Mouse (Mus musculus) CD4-positive helper T cell, adult 2 months (primary cell): ENCODE measurements at regions not wholly inside any gene's neighbourhood (a gene's known extent, or its start where the extent isn't known, plus 50 kb on each side); places are given as distances from the start of the nearest gene placed in this dataset.

Experiments used
- DNase-seq: peaks from one replicate; pipeline ENCODE4 v3.0.0-alpha.2; 2012; ENCODE audit warnings: low read depth, missing footprints, low spot score

GRCm38 (mm10) chr10:95124476-95124875, 179.8 kb upstream of the Plxnc1 start:
- DNase-seq: no peak

DNA sequence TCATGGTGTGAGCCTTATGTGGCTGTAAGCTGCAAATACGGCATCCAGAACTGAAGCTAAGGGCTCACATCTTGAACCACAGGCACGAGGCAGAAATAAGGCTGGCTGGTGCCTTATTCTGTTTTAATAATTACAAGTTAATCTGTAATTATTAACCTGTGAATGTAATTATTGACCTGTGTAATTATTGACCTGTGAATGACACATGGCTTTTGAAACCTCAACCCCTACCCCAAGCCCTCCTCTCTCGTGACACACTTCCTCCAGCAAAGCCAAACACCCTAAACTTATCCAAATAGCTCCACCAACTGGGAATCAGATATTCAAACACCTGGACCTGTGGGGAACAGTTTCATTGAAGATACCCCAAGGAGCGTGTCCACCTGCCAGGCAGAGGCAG, 175.4 kb upstream of the Plxnc1 start:
- DNase-seq: no peak

GRCm38 (mm10) chr10:95118786-95119351, 174.2 kb upstream of the Plxnc1 start:
- no peak for DNase-seq

- no peak for DNase-seq
These were observed 173.1 kb upstream of the Plxnc1 start for GRCm38 (mm10) chr10:95117731-95118212.

GRCm38 (mm10) chr10:95117041-95117730, 172.6 kb upstream of the Plxnc1 start:
- DNase-seq: no peak

DNA sequence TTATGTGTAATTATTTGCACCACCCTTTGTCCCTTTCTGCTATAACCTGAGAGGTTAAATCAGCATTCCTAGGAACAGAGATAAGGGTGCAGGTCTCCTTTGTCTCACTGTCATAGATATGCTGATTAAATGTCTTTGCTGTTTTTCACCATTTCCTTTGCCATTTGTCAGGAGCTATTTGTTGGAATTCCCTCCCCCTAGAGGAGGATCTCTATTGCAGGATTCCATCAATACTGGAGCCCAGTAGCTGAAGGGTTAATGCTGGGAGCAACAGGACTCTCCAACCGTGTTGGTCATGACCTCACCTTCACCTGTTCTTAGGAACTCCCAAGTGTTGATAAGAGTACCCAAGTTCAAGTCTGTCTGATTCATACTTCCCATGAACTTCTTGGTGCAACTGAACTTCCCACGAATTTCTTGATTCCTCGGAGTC, 172.0 kb upstream of the Plxnc1 start:
- no peak for DNase-seq

DNA sequence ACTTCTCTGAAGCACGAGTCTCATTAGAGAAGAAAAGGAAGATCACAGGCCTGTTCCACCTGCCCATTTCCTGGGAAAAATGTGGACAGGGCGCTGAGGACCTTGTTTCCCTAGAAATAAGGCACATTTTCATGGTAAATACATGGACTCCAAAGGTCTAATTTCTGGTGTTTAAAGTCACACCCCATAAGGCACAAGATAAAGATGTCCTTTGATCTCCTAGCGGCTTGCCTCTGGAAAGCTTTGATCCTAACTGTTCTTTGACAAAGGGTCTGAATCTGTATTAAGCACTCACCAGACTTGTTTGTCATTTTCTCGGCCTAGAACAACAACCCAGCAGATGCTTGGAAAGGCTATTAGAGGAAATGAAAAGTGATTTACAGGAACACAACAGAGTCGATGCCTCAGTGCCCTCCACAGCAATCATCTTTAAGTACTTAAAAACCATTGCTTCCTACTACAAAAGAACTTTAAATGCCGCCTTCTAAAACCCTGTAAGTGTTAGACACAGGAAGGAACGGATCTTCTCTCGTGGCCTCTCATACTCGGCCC, 168.3 kb upstream of the Plxnc1 start:
- no peak for DNase-seq

GRCm38 (mm10) chr10:95112231-95112774, 167.7 kb upstream of the Plxnc1 start:
- peak; percentile 15 for DNase-seq

GRCm38 (mm10) chr10:95110786-95111185, 166.2 kb upstream of the Plxnc1 start:
- DNase-seq: no peak

GRCm38 (mm10) chr10:95109576-95109975, 164.9 kb upstream of the Plxnc1 start:
- DNase-seq: no peak

DNA sequence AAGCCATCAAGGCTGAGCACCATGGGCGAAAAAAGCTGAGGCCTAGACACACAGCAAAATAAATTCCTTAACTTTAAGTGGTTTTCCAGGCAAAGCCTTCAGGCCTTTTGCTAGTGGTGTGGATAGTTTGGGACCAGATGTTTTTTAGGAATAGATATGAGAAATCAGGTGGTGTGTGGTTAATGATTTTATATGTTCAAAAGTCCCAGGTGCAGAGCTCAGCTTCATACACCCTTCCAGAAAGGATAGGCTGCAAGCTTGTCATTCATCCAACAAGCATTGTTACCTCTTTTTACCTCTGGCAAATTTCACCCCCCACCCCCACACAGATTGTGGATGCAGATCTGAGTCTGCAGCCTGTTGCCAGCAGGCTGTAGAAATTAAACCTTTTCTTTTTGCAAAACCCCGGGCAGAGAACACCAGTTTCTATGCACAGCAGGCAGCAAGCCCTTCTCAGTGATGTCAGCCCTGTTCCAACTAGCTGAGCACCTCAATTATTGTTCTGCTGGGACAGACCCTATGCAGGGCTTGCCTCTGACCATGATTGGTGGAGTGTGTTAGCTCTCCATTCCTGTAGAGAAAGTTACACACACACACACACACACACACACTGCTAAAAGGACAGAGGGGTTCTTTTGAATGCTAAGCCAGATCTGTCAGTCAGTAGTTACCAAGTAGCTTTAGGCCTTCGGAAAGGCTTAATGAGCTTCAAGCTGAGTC, 163.1 kb upstream of the Plxnc1 start:
- no peak for DNase-seq

GRCm38 (mm10) chr10:95103808-95104207, 159.2 kb upstream of the Plxnc1 start:
- no peak for DNase-seq

DNA sequence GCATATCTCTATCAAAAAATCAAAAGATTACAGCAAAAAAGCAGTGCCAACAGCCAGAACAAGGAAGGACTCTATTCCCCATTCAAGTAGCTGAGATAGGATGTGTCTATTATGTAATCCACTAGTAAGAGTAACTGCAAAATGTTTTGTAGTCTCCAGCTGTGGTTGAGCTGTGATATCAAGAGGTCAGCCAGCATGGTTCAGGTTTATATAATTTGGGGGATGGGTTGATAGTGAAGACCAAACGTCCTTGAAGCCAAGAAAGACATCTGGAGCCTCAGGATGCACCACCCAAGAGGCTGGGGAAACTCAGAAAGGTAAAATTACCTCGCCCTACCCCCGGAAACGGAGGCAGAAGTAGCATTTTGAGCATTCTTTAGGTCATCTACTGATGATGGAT, 158.3 kb upstream of the Plxnc1 start:
- no peak for DNase-seq

- no peak for DNase-seq
These were observed 155.3 kb upstream of the Plxnc1 start for GRCm38 (mm10) chr10:95099906-95100305.

GRCm38 (mm10) chr10:95095847-95096246, 151.2 kb upstream of the Plxnc1 start:
- no peak for DNase-seq

DNA sequence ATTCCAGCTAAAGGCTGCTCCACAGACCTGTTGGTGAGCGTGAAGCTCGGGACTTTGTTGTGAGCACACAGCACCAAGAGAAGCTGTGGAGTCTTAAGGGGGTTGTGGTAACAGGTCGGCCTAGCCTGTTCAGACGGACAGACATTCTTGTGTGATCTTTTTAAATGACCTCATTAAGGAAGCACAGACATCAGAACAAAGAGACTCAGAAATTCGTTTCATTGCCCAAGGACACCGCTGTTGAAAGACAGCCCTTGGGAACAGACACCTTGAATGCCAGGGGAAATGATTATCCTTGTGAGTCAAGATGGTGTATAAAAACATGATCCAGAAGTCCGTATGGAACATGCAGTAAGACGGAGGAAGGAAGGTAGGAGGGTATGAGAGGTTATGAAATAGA, 150.1 kb upstream of the Plxnc1 start:
- DNase-seq: no peak

GRCm38 (mm10) chr10:95093266-95093665, 148.6 kb upstream of the Plxnc1 start:
- no peak for DNase-seq

GRCm38 (mm10) chr10:95091086-95091485, 146.5 kb upstream of the Plxnc1 start:
- no peak for DNase-seq

GRCm38 (mm10) chr10:95090641-95091040, 146.0 kb upstream of the Plxnc1 start:
- DNase-seq: no peak

DNA sequence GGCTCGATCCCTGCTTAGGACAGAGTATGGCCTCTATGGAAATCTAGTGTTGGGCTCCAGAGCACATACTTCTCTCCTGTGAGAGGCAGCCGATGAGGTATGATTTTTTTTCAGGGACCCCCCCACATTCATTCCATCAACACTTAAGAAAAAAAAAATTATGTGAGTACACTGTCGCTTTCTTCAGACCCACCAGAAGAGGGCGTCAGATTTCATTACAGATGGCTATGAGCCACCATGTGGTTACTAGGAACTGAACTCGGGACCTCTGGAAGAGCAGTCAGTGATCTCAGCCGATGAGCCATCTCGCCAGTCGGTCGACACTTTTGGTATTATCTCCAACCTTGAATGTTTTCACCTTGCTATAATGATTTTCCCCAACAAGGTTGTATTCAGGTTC, 145.4 kb upstream of the Plxnc1 start:
- DNase-seq: no peak

DNA sequence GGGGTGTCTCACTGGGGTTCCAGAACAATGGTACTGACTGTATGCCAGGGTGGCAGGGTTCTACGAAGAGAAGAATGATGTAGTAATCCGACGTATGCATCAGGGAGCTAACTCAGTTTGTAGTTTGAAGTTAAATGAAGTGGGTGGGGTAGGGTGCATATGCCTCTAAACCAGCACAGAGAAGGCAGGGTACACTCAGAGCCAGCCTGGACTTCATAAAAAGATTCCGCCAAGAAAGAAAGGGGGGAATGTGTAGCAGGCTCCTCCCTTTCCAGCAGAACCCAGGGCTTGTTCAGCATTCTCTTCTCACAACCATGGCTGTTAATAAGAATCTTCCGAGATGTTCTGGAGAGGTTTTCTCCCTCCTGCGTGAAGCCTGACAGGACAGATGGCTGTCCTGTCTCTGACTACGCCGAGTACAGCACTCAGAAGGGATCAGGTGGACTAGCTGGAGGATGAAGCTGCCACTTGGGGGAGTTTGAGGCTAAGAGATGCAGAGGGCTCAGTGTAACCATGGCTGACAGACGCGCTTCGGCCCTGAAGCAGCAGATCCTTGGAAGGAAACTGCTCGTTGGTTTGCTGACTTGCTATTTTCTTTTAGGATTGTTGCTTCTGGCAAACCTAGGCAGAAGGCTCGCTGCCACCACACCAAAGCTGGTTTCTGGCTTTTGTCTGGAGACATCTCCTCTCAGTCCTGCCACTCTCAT, 143.4 kb upstream of the Plxnc1 start:
- no peak for DNase-seq

DNA sequence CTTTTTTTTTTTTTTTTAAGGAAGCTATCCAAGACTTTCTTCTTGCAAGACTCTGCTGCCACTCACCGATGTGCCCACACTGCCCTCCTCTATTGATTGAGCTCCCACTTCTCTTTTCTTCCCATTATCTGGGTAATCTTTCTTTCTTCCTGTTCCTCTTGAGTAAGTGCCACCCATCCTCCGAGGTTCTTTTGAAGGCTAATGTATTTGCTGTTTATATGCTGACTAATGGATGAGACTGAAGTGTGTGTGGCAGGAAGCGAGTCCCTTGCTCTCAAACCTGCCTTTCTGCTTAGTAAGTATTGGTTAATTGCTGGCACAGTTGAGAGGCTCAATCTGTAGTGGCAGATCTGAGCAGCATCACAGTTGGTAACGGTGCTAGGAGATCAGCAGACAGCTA, 142.1 kb upstream of the Plxnc1 start:
- peak; percentile 49 for DNase-seq
